Mouse (Mus musculus): ENCODE results near the gene Lbx2. TPM values are rescaled to one million over a fixed set of nuclear protein-coding genes. Genes with fewer than 3 reads are reported as not detected.

Lbx2 gene
- total and polyA plus RNA-seq, 2 experiments from 2014 or later = 0.64 TPM; not detected in 1

GRCm38 (mm10) chr6:83068221-83068620 is 17.9 kb upstream of the Lbx2 start:
- Histone ChIP-seq H3K27me3 (ENCODE audit: control insufficient read depth, insufficient read depth, low read length) (peaks cover 98% of the 10 kb centered on the region), H3K4me2 (ENCODE audit: low read depth, low read length) (peak overlapping the region; percentile 41; the same call in 1 of the 2 replicates), H3K9ac (replicated peaks; ENCODE audit: low read depth, low read length) (no peak overlapping the region), H3K4me1 (ENCODE audit: control insufficient read depth, insufficient read depth) (peaks cover 3% of the 10 kb centered on the region; the same call in 1 of the 2 replicates), H3K4me3 (ENCODE audit: low read depth, low read length) (peak overlapping the region; percentile 35), H3K9me3 (replicated peaks; ENCODE audit: control insufficient read depth, low read length) (no peaks in the 10 kb centered on the region), H3K36me3 (replicated peaks; ENCODE audit: control insufficient read depth, insufficient read depth, low read length) (no peaks in the 10 kb centered on the region), H3K27ac (ENCODE audit: low read depth) (no peak overlapping the region)
- DNase-seq (ENCODE audit: low spot score) (no peak), ATAC-seq (ENCODE audit: insufficient read depth, low read depth) (no peak)
- TF ChIP-seq EP300 (IDR thresholded peaks at IDR 0.05; ENCODE audit: low read depth) = no peak
- TF ChIP-seq CTCF (IDR thresholded peaks at IDR 0.05; ENCODE audit: low read depth) = no peak
- 12% methylated on average over 8 of the region's 8 CpGs for WGBS

GRCm38 (mm10) chr6:83068706-83069487 is 17.3 kb upstream of the Lbx2 start:
- Histone ChIP-seq H3K9ac (replicated peaks; ENCODE audit: low read depth, low read length) (no peak overlapping the region), H3K4me3 (ENCODE audit: low read depth, low read length) (peak overlapping the region; percentile 35), H3K4me1 (ENCODE audit: control insufficient read depth, insufficient read depth) (peaks cover 3% of the 10 kb centered on the region; the same call in 1 of the 2 replicates), H3K4me2 (ENCODE audit: low read depth, low read length) (peak overlapping the region; percentile 41), H3K9me3 (replicated peaks; ENCODE audit: control insufficient read depth, low read length) (no peaks in the 10 kb centered on the region), H3K27ac (ENCODE audit: low read depth) (no peak overlapping the region), H3K27me3 (ENCODE audit: control insufficient read depth, insufficient read depth, low read length) (peaks cover 97% of the 10 kb centered on the region), H3K36me3 (replicated peaks; ENCODE audit: control insufficient read depth, insufficient read depth, low read length) (no peaks in the 10 kb centered on the region)
- ATAC-seq (ENCODE audit: insufficient read depth, low read depth) = no peak
- WGBS = 2% methylated on average over 56 of the region's 81 CpGs
- DNase-seq (ENCODE audit: low spot score) = no peak
- TF ChIP-seq EP300 (IDR thresholded peaks at IDR 0.05; ENCODE audit: low read depth) (no peak), CTCF (IDR thresholded peaks at IDR 0.05; ENCODE audit: low read depth) (no peak)

GRCm38 (mm10) chr6:83069488-83070246 is 16.5 kb upstream of the Lbx2 start:
- Histone ChIP-seq H3K27ac (ENCODE audit: low read depth) (no peak overlapping the region), H3K4me3 (ENCODE audit: low read depth, low read length) (peak overlapping the region; percentile 35), H3K4me1 (ENCODE audit: control insufficient read depth, insufficient read depth) (peaks cover 3% of the 10 kb centered on the region; the same call in 1 of the 2 replicates), H3K9ac (replicated peaks; ENCODE audit: low read depth, low read length) (no peak overlapping the region), H3K27me3 (ENCODE audit: control insufficient read depth, insufficient read depth, low read length) (peaks cover 97% of the 10 kb centered on the region), H3K36me3 (replicated peaks; ENCODE audit: control insufficient read depth, insufficient read depth, low read length) (no peaks in the 10 kb centered on the region), H3K4me2 (ENCODE audit: low read depth, low read length) (peak overlapping the region; percentile 13; the same call in 1 of the 2 replicates), H3K9me3 (replicated peaks; ENCODE audit: control insufficient read depth, low read length) (no peaks in the 10 kb centered on the region)
- WGBS = 2% methylated on average over 68 of the region's 69 CpGs
- no peak for DNase-seq (ENCODE audit: low spot score)
- no peak for ATAC-seq (ENCODE audit: insufficient read depth, low read depth)
- TF ChIP-seq EP300 (IDR thresholded peaks at IDR 0.05; ENCODE audit: low read depth) = no peak
- TF ChIP-seq CTCF (IDR thresholded peaks at IDR 0.05; ENCODE audit: low read depth) = no peak

GRCm38 (mm10) chr6:83070247-83070310 is 16.1 kb upstream of the Lbx2 start, which contains the start of gene Tlx2:
Tlx2 (minus strand) TSS chr6:83070293.
- 1% methylated on average over 10 of the region's 10 CpGs for WGBS
- H3K4me1 ChIP-seq (ENCODE audit: control insufficient read depth, insufficient read depth) = peaks cover 3% of the 10 kb centered on the region; the same call in 1 of the 2 replicates
- H3K4me2 ChIP-seq (ENCODE audit: low read depth, low read length) = peak within 1 kb of the TSS; percentile 41; the same call in 1 of the 2 replicates
- H3K9ac ChIP-seq (replicated peaks; ENCODE audit: low read depth, low read length) = no peak within 1 kb of the TSS
- H3K4me3 ChIP-seq (ENCODE audit: low read depth, low read length) = peak within 1 kb of the TSS; percentile 35
- no peaks in the 10 kb centered on the region for H3K36me3 ChIP-seq (replicated peaks; ENCODE audit: control insufficient read depth, insufficient read depth, low read length)
- H3K9me3 ChIP-seq (replicated peaks; ENCODE audit: control insufficient read depth, low read length) = no peaks in the 10 kb centered on the region
- ATAC-seq (ENCODE audit: insufficient read depth, low read depth) (no peak), DNase-seq (ENCODE audit: low spot score) (no peak)
- no peak within 1 kb of the TSS for H3K27ac ChIP-seq (ENCODE audit: low read depth)
- TF ChIP-seq EP300 (IDR thresholded peaks at IDR 0.05; ENCODE audit: low read depth) (no peak), CTCF (IDR thresholded peaks at IDR 0.05; ENCODE audit: low read depth) (no peak)
- H3K27me3 ChIP-seq (ENCODE audit: control insufficient read depth, insufficient read depth, low read length) = peaks cover 97% of the 10 kb centered on the region

GRCm38 (mm10) chr6:83070311-83071219 is 15.6 kb upstream of the Lbx2 start:
- 2% methylated on average over 49 of the region's 58 CpGs for WGBS

More at GRCm38 (mm10) chr6:83070311-83071219, 15.6 kb upstream of the Lbx2 start:
- TF ChIP-seq CTCF (IDR thresholded peaks at IDR 0.05; ENCODE audit: low read depth) (no peak), EP300 (IDR thresholded peaks at IDR 0.05; ENCODE audit: low read depth) (no peak)
- peak overlapping the region; percentile 35 for H3K4me3 ChIP-seq (ENCODE audit: low read depth, low read length)
- no peaks in the 10 kb centered on the region for H3K9me3 ChIP-seq (replicated peaks; ENCODE audit: control insufficient read depth, low read length)
- ATAC-seq (ENCODE audit: insufficient read depth, low read depth) = no peak
- H3K9ac ChIP-seq (replicated peaks; ENCODE audit: low read depth, low read length) = no peak overlapping the region
- H3K36me3 ChIP-seq (replicated peaks; ENCODE audit: control insufficient read depth, insufficient read depth, low read length) = no peaks in the 10 kb centered on the region
- no peak overlapping the region for H3K4me2 ChIP-seq (ENCODE audit: low read depth, low read length)
- H3K27me3 ChIP-seq (ENCODE audit: control insufficient read depth, insufficient read depth, low read length) = peaks cover 97% of the 10 kb centered on the region
- no peak overlapping the region for H3K27ac ChIP-seq (ENCODE audit: low read depth)
- peaks cover 3% of the 10 kb centered on the region; the same call in 1 of the 2 replicates for H3K4me1 ChIP-seq (ENCODE audit: control insufficient read depth, insufficient read depth)
- DNase-seq (ENCODE audit: low spot score) = no peak

Data from heart, postnatal 0 days (tissue).